Mouse (Mus musculus): ENCODE data around the gene Foxn1.

The Foxn1 gene

GRCm38 (mm10) chr11:78408256-78409240 is 22.2 kb upstream of the Foxn1 start:
- in situ Hi-C loops (cut with MboI; ENCODE audit: low pct_unique_long_range_greater_than_20kb in 1 of 2, low sequenced_read_pairs in 2 of 2, unreplicated experiment in 1 of 2) = no loop called here

DNA sequence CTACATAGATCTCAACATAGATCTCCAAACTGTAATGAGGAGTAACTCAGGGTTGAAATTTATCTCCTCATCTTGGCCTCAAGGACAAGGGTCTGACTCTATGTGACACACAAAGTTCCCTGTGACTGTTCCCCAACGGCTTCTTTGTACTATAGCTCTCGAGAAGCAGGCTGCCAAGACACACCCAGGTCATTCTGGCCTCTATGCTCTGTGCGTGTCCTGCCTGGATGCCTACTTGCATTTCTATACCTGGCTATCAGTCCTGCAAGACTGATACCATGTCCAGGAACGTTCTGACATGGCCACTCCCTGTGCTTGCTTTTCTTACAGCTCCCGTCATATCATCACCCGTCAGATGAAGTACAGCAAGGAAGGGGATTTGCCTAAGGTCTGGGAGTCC is 15.7 kb upstream of the Foxn1 start:
- in situ Hi-C loops (cut with MboI; ENCODE audit: low pct_unique_long_range_greater_than_20kb in 1 of 2, low sequenced_read_pairs in 2 of 2, unreplicated experiment in 1 of 2) = loop anchor here in 1 of 2 experiments (5.0 kb wide), 1 partner anchor 40 kb away; no protein-coding TSS in a partner anchor

GRCm38 (mm10) chr11:78401469-78401868 is 15.1 kb upstream of the Foxn1 start:
- in situ Hi-C loops (cut with MboI; ENCODE audit: low pct_unique_long_range_greater_than_20kb in 1 of 2, low sequenced_read_pairs in 2 of 2, unreplicated experiment in 1 of 2) = loop anchor here in 1 of 2 experiments (5.0 kb wide), 1 partner anchor 39 kb away; no protein-coding TSS in a partner anchor

- in situ Hi-C loops (cut with MboI; ENCODE audit: low pct_unique_long_range_greater_than_20kb in 1 of 2, low sequenced_read_pairs in 2 of 2, unreplicated experiment in 1 of 2) = loop anchor here in 1 of 2 experiments (5.0 kb wide), 1 partner anchor 39 kb away; no protein-coding TSS in a partner anchor
Measured at GRCm38 (mm10) chr11:78400936-78401335, 14.6 kb upstream of the Foxn1 start.

DNA sequence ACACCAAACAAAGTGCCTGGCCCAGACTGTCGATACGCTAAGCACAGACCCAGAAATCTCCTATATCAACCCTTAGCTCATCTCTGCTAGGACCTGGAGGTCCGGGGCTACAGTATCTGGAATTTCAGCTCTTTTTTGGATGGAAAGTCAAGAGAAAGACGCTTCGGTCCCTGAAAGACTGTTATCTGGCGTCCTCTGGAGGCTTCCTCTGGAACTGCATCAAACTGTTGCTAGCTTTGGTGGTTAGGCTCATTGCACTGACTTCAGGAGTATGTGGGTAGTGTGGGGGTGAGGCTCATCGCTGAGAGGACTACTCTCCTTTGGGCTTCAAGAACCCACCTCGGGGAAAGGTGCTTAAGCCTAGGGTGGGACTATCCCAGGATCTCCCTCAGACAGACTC is 13.3 kb upstream of the Foxn1 start:
- in situ Hi-C loops (cut with MboI; ENCODE audit: low pct_unique_long_range_greater_than_20kb in 1 of 2, low sequenced_read_pairs in 2 of 2, unreplicated experiment in 1 of 2) = loop anchor here in 1 of 2 experiments (5.0 kb wide), 1 partner anchor 37 kb away; no protein-coding TSS in a partner anchor

GRCm38 (mm10) chr11:78398212-78398611 is 11.9 kb upstream of the Foxn1 start:
- in situ Hi-C loops (cut with MboI; ENCODE audit: low pct_unique_long_range_greater_than_20kb in 1 of 2, low sequenced_read_pairs in 2 of 2, unreplicated experiment in 1 of 2) = no loop called here

DNA sequence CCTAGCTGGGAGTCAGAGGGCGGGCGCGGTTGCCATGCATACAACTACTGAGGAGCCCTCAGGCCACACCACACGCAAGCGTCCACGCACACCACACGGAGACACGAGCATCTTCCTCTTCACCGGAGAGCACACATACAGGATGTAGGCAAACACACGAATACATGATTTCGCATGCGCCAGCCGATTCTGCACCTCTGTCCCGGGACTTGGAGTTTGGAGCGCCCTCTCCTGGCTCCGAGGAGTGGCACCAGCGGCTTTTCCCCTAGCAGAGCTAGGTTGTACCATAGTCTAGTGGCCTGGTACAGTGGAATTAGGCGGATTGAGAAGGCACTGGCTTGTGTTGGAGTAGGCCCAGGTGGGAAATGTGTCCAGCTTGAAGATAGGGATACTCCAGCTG is 11.0 kb upstream of the Foxn1 start:
- in situ Hi-C loops (cut with MboI; ENCODE audit: low pct_unique_long_range_greater_than_20kb in 1 of 2, low sequenced_read_pairs in 2 of 2, unreplicated experiment in 1 of 2) = no loop called here

GRCm38 (mm10) chr11:78396950-78397349 is 10.6 kb upstream of the Foxn1 start:
- in situ Hi-C loops (cut with MboI; ENCODE audit: low pct_unique_long_range_greater_than_20kb in 1 of 2, low sequenced_read_pairs in 2 of 2, unreplicated experiment in 1 of 2) = no loop called here

GRCm38 (mm10) chr11:78392728-78393127 is 6.4 kb upstream of the Foxn1 start:
- in situ Hi-C loops (cut with MboI; ENCODE audit: low pct_unique_long_range_greater_than_20kb in 1 of 2, low sequenced_read_pairs in 2 of 2, unreplicated experiment in 1 of 2) = no loop called here

GRCm38 (mm10) chr11:78385776-78386175 is 582 bp downstream of the Foxn1 start:
- in situ Hi-C loops (cut with MboI; ENCODE audit: low pct_unique_long_range_greater_than_20kb in 1 of 2, low sequenced_read_pairs in 2 of 2, unreplicated experiment in 1 of 2) = no loop called here

GRCm38 (mm10) chr11:78382701-78383100 is 3.7 kb downstream of the Foxn1 start:
- in situ Hi-C loops (cut with MboI; ENCODE audit: low pct_unique_long_range_greater_than_20kb in 1 of 2, low sequenced_read_pairs in 2 of 2, unreplicated experiment in 1 of 2) = no loop called here

DNA sequence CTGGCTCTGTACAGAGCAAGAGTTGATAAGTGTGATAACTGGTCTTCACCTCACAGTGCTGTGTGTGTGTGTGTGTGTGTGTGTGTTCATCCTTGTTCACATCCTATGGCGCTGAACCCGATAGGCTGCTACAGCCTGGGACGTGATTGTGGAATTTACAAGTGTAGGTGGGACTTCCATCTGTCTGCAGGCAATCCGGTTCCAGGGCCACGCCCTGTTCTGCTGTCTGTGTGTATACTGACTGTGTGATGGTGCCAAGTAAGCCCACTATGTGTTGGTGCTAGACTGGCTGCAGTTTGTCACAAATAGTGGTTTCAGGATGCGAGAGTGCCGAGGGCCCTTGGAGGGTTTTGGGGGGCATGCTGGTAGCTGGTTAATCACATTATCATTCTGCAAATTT is 4.1 kb downstream of the Foxn1 start:
- in situ Hi-C loops (cut with MboI; ENCODE audit: low pct_unique_long_range_greater_than_20kb in 1 of 2, low sequenced_read_pairs in 2 of 2, unreplicated experiment in 1 of 2) = no loop called here

DNA sequence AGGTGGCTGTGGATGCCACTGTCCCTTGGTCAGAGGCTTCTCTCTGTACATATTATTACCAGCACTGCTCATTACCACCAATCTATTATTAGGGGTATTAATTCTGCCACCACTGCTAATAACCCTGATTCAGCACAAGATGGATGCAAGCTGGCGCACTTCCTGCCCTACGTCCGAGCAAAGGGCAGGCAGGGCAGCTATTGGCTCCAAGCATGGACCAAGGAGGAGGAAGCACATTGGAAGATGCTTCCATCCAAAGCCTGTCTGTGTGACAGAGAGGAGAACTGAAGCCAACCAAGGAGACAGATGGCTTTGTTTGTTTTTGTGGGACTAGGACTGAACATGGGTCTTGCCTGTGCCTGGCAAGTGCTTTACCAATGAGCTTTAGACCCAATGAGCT is 5.4 kb downstream of the Foxn1 start:
- in situ Hi-C loops (cut with MboI; ENCODE audit: low pct_unique_long_range_greater_than_20kb in 1 of 2, low sequenced_read_pairs in 2 of 2, unreplicated experiment in 1 of 2) = no loop called here

- in situ Hi-C loops (cut with MboI; ENCODE audit: low pct_unique_long_range_greater_than_20kb in 1 of 2, low sequenced_read_pairs in 2 of 2, unreplicated experiment in 1 of 2) = no loop called here
Measured at GRCm38 (mm10) chr11:78380351-78380750, 6.0 kb downstream of the Foxn1 start.

GRCm38 (mm10) chr11:78377549-78378159 is 8.7 kb downstream of the Foxn1 start:
- in situ Hi-C loops (cut with MboI; ENCODE audit: low pct_unique_long_range_greater_than_20kb in 1 of 2, low sequenced_read_pairs in 2 of 2, unreplicated experiment in 1 of 2) = no loop called here

DNA sequence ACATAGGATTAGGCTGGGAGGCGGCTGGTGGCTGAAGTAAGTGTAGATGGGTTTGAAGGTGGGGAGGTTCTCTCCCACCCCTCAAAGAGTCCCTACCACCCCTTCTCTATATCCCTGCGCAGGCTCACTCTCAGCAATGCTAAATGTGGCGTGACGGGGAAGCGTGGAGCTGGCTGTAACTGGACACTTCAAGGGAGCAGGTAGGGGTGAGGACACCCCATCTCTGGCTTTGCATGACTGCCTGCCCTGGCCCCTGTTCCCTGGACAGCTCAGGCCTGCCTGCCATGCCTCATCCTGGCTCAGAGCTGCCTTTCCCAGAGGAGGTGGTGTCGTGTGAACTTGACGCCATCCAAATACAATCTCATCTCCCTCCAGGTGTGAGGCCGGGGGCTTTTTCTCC is 12.2 kb downstream of the Foxn1 start:
- in situ Hi-C loops (cut with MboI; ENCODE audit: low pct_unique_long_range_greater_than_20kb in 1 of 2, low sequenced_read_pairs in 2 of 2, unreplicated experiment in 1 of 2) = no loop called here

DNA sequence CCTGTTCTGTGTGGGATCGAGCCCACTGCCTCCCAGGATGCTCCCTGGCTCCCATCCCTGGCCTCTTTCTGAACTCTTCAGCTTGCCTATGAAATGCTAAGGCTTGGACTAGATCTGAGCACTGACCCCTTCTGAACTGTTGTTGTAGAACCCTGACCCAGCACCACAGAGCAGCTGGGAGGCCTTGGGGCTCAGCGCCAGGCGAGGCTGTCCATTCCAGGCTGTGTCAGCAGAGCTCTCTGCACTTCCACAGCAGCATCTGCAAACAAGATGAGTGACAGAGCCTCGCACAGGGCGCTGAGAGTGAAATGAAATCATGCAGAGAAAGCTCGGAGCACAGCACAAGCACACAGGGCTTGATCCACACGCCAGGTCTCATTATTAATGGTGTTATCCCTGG is 13.7 kb downstream of the Foxn1 start:
- in situ Hi-C loops (cut with MboI; ENCODE audit: low pct_unique_long_range_greater_than_20kb in 1 of 2, low sequenced_read_pairs in 2 of 2, unreplicated experiment in 1 of 2) = no loop called here

DNA sequence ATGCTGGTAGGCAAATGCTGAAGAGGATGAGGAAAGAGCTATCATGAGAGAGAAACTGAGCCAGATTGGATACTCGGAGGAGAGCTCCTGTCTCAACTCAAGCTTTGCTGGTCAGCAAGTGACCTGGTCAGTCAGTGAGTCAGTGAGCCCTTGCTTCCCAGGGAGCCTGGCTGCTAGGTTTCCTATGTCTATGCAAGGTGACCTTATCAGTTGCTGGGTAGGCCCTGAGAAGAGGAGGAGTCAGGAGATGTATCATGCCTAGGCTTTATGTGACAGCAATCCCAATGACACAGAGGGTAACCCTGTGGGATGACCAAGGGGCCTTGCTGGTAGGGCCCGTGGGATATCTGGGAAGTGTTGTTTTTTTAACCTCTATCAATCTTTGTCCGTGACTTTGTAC is 14.2 kb downstream of the Foxn1 start:
- in situ Hi-C loops (cut with MboI; ENCODE audit: low pct_unique_long_range_greater_than_20kb in 1 of 2, low sequenced_read_pairs in 2 of 2, unreplicated experiment in 1 of 2) = no loop called here

- in situ Hi-C loops (cut with MboI; ENCODE audit: low pct_unique_long_range_greater_than_20kb in 1 of 2, low sequenced_read_pairs in 2 of 2, unreplicated experiment in 1 of 2) = no loop called here
Measured at GRCm38 (mm10) chr11:78371711-78372110, 14.6 kb downstream of the Foxn1 start.
